Mouse (Mus musculus): ENCODE measurements around the gene Plxdc1. TPM values are rescaled to one million over a fixed set of nuclear protein-coding genes. Genes with fewer than 3 reads are reported as not detected.

Gene Plxdc1
- polyA plus RNA-seq, 1 experiment from 2014 or later: 1.8 TPM

DNA sequence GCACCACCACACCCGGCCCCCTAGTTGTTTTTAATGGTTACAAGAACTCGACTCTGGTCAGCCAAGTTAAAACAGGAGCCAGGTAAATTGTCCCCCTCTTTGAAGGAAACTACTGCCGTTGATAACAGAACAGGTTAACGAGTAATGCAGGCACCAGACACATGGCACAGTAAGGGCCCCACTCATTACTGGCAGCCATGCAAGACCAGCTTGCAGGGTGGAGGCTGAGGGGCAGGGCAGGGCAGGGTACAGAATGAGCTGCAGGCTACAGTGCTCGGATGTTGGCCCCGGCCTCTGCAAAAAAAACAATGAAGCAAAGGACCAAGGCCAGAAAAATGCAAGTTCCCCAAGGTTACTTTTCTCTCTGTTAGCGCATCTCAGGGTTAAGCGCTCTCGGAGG, 62.6 kb downstream of the Plxdc1 start:
- Histone ChIP-seq H3K9ac (ENCODE audit: low read depth, low read length) (no peak overlapping the region), H3K36me3 (ENCODE audit: insufficient read depth, low read length) (no peaks in the 10 kb centered on the region), H3K27me3 (ENCODE audit: insufficient read depth, low read length) (no peaks in the 10 kb centered on the region), H3K4me1 (replicated peaks; ENCODE audit: insufficient read depth, low read length) (no peaks in the 10 kb centered on the region), H3K4me3 (replicated peaks; ENCODE audit: low read depth, low read length) (no peak overlapping the region), H3K27ac (no peak overlapping the region), H3K9me3 (replicated peaks; ENCODE audit: low read length) (no peaks in the 10 kb centered on the region), H3K4me2 (ENCODE audit: low read length) (no peak overlapping the region)
- DNase-seq (ENCODE audit: low spot score): no peak
- TF ChIP-seq CTCF (IDR thresholded peaks at IDR 0.05; ENCODE audit: low read depth): no peak
- ATAC-seq (replicated peaks; ENCODE audit: low FRiP score, low read depth): no peak
- WGBS: 54% methylated on average over 9 of the region's 9 CpGs

DNA sequence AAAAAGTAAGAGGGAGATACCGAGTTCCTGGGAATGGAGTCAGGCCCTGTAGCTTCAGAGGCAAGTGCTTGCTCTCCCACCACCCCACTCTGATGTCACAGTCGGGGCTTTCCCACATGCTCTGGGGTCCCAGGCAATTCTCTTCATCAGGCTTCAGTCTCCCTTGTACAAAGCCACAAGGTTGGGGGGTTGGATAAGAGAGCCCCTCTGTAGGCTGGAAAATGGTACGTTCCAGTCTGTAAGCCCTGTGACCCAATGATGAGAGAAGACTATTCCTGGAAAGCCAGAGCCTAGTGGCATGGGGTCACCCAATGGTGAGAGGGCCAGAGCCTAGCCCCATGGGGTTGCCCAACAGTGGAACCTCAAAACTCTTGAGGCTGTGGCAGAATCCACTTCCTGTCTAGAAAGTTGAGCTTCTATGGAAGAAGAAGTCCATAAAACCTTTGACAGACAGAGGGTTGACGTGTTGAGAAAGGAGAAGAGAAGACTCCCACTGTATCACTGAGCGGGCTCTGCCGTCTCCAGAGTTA, 70.2 kb downstream of the Plxdc1 start:
- H3K9ac ChIP-seq (ENCODE audit: low read depth, low read length): no peak overlapping the region
- no peaks in the 10 kb centered on the region for H3K9me3 ChIP-seq (replicated peaks; ENCODE audit: low read length)
- no peaks in the 10 kb centered on the region for H3K36me3 ChIP-seq (ENCODE audit: insufficient read depth, low read length)
- no peaks in the 10 kb centered on the region for H3K4me1 ChIP-seq (replicated peaks; ENCODE audit: insufficient read depth, low read length)
- DNase-seq (ENCODE audit: low spot score) (no peak), ATAC-seq (replicated peaks; ENCODE audit: low FRiP score, low read depth) (no peak)
- no peak overlapping the region for H3K27ac ChIP-seq
- 88% methylated on average over 6 of the region's 6 CpGs for WGBS
- H3K4me2 ChIP-seq (ENCODE audit: low read length): no peak overlapping the region
- no peak overlapping the region for H3K4me3 ChIP-seq (replicated peaks; ENCODE audit: low read depth, low read length)
- no peaks in the 10 kb centered on the region for H3K27me3 ChIP-seq (ENCODE audit: insufficient read depth, low read length)
- TF ChIP-seq CTCF (IDR thresholded peaks at IDR 0.05; ENCODE audit: low read depth): no peak

DNA sequence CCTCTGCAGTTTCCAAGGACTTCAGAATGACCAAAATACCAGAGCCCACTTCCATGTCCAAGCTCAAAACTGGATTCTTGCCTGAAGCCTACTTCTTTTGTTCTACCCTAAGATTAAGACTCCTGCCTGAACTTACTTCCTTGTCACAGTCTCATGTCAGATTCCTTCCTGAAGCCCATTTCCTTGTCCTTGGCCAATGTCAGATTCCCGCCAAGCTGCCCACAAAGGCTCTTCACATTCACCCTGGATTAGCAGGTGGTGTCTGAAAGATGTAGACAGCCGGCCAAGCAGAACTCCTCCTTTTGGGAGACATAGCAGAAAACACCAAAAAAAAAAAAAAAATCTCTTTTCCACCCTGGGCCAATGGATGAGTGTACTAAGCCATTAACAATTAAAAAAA, 70.8 kb downstream of the Plxdc1 start:
- no peak overlapping the region for H3K27ac ChIP-seq
- DNase-seq (ENCODE audit: low spot score) (no peak), ATAC-seq (replicated peaks; ENCODE audit: low FRiP score, low read depth) (no peak)
- TF ChIP-seq CTCF (IDR thresholded peaks at IDR 0.05; ENCODE audit: low read depth): no peak
- H3K4me3 ChIP-seq (replicated peaks; ENCODE audit: low read depth, low read length): no peak overlapping the region
- H3K4me2 ChIP-seq (ENCODE audit: low read length): no peak overlapping the region
- WGBS: 81% methylated on average over 2 of the region's 2 CpGs
- H3K4me1 ChIP-seq (replicated peaks; ENCODE audit: insufficient read depth, low read length): no peaks in the 10 kb centered on the region
- no peaks in the 10 kb centered on the region for H3K27me3 ChIP-seq (ENCODE audit: insufficient read depth, low read length)
- H3K36me3 ChIP-seq (ENCODE audit: insufficient read depth, low read length): no peaks in the 10 kb centered on the region
- no peak overlapping the region for H3K9ac ChIP-seq (ENCODE audit: low read depth, low read length)
- H3K9me3 ChIP-seq (replicated peaks; ENCODE audit: low read length): no peaks in the 10 kb centered on the region

DNA sequence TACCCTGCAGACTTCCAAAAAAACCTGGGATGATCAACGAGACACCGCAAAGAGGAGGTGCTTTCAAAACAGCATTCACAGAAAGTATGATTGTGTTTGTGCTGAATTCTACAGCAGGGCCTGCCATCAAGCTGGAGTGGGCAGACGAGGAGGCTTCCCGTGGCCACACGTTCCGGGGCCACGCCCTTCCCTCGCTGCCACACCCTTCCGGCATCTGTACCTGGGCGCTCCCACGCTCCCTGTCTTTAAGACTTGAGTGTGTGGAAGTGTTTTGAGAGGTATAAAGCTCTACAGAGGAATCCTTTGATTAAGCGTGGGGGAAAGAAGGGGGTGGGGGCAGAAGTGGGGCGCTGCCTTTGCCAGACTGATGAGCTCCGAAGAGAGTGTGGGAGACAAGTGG, 73.1 kb downstream of the Plxdc1 start:
- Histone ChIP-seq H3K27me3 (ENCODE audit: insufficient read depth, low read length) (no peaks in the 10 kb centered on the region), H3K36me3 (ENCODE audit: insufficient read depth, low read length) (no peaks in the 10 kb centered on the region), H3K4me2 (ENCODE audit: low read length) (no peak overlapping the region), H3K9me3 (replicated peaks; ENCODE audit: low read length) (no peaks in the 10 kb centered on the region), H3K4me3 (replicated peaks; ENCODE audit: low read depth, low read length) (no peak overlapping the region), H3K27ac (no peak overlapping the region), H3K4me1 (replicated peaks; ENCODE audit: insufficient read depth, low read length) (no peaks in the 10 kb centered on the region), H3K9ac (ENCODE audit: low read depth, low read length) (no peak overlapping the region)
- ATAC-seq (replicated peaks; ENCODE audit: low FRiP score, low read depth): no peak
- WGBS: 81% methylated on average over 14 of the region's 14 CpGs
- no peak for TF ChIP-seq CTCF (IDR thresholded peaks at IDR 0.05; ENCODE audit: low read depth)
- DNase-seq (ENCODE audit: low spot score): no peak

DNA sequence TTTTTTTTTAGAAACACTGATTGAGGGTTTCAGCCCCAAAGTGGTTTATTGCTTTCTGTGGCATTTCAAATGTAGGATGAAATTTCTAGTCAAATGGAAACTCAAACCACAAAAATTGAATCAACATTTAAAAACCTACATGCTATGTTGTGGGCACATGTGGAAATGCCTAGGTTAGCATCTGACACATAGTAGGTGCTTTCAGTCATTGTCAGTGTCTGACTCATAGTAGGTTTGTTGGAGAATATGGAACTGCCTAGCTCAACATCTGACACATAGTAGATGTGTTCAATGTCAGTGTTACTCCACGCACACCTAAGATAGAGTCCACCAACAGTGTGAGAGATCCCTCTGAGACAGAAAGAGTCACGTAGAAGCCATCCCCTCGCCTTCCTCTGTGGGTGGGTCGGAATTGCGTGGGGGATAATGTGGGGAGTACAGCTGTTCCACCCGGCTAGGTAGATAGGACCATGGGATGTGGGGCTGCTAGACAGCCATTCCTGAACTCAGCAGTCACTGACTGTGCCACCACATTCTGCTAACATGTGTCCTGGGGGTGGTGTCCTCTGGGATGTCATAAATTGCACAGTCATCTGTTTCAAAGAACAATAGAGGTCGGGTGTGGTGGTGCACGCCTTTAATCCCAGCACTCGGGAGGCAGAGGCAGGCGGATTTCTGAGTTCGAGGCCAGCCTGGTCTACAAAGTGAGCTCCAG, 77.5 kb downstream of the Plxdc1 start:
- Histone ChIP-seq H3K27ac (no peak overlapping the region), H3K27me3 (ENCODE audit: insufficient read depth, low read length) (no peaks in the 10 kb centered on the region), H3K4me3 (replicated peaks; ENCODE audit: low read depth, low read length) (no peak overlapping the region), H3K36me3 (ENCODE audit: insufficient read depth, low read length) (no peaks in the 10 kb centered on the region), H3K9ac (ENCODE audit: low read depth, low read length) (no peak overlapping the region), H3K4me2 (ENCODE audit: low read length) (no peak overlapping the region), H3K9me3 (replicated peaks; ENCODE audit: low read length) (no peaks in the 10 kb centered on the region), H3K4me1 (replicated peaks; ENCODE audit: insufficient read depth, low read length) (no peaks in the 10 kb centered on the region)
- 86% methylated on average over 11 of the region's 11 CpGs for WGBS
- ATAC-seq (replicated peaks; ENCODE audit: low FRiP score, low read depth): no peak
- no peak for DNase-seq (ENCODE audit: low spot score)
- TF ChIP-seq CTCF (IDR thresholded peaks at IDR 0.05; ENCODE audit: low read depth): no peak

DNA sequence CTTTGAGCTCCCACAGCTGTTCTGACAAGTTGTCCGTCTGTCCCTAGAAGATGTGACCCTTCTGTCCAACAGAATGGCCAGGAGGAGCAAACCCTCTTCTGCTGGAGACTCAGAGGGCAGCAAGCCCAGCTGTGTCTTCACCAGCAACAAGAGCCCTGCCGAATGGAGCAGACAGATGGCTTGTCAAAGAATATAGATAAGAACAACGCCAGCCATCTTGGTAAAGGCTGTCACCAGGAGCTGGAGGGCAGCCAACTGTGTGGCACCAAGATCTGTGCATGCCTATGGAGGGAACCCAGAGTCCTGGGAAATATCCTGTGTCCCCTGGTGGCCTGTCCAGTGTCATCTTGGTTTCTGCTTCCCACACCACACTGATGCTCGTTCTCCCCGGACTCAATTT, 78.3 kb downstream of the Plxdc1 start:
- H3K36me3 ChIP-seq (ENCODE audit: insufficient read depth, low read length): no peaks in the 10 kb centered on the region

More for the DNA sequence above, 78.3 kb downstream of the Plxdc1 start:
- Histone ChIP-seq H3K4me1 (replicated peaks; ENCODE audit: insufficient read depth, low read length) (no peaks in the 10 kb centered on the region), H3K27me3 (ENCODE audit: insufficient read depth, low read length) (no peaks in the 10 kb centered on the region), H3K4me3 (replicated peaks; ENCODE audit: low read depth, low read length) (no peak overlapping the region), H3K4me2 (ENCODE audit: low read length) (no peak overlapping the region), H3K9ac (ENCODE audit: low read depth, low read length) (no peak overlapping the region), H3K27ac (no peak overlapping the region), H3K9me3 (replicated peaks; ENCODE audit: low read length) (no peaks in the 10 kb centered on the region)
- no peak for DNase-seq (ENCODE audit: low spot score)
- 82% methylated on average over 5 of the region's 5 CpGs for WGBS
- no peak for TF ChIP-seq CTCF (IDR thresholded peaks at IDR 0.05; ENCODE audit: low read depth)
- no peak for ATAC-seq (replicated peaks; ENCODE audit: low FRiP score, low read depth)
